Mouse (Mus musculus) lung, postnatal 0 days (tissue): ENCODE results near the gene Ip6k2. TPM values are rescaled to one million over a fixed set of nuclear protein-coding genes. Genes with fewer than 3 reads are reported as not detected.

ENCODE experiments used
- ATAC-seq: fragments of 200-750 bp; cut with Nextera tagmentation; 2 replicates; pipeline ENCODE4 v1.8.0; 2017; ENCODE audit warnings: moderate library complexity
- DNase-seq: peaks from one replicate; pipeline ENCODE4 v3.0.0-alpha.2; 2016; ENCODE audit warnings: low spot score
- H3K27ac ChIP-seq: fragments of 300-500 bp; sonication (generic); 2 replicates; pipeline ENCODE4 v1.5.1; 2014; ENCODE audit warnings: antibody characterized with exemption, mild to moderate bottlenecking, low read length, mixed read lengths
- H3K27me3 ChIP-seq: fragments of 300-500 bp; sonication (generic); replicated peaks from 2 replicates; pipeline ENCODE4 v1.6.1; 2014; ENCODE audit warnings: low read length, mixed read lengths; ENCODE audit not compliant: insufficient read depth
- H3K36me3 ChIP-seq: fragments of 300-500 bp; sonication (generic); 2 replicates; pipeline ENCODE4 v1.6.1; 2014; ENCODE audit warnings: low read length, mixed read lengths; ENCODE audit not compliant: insufficient read depth
- H3K4me1 ChIP-seq: fragments of 300-500 bp; sonication (generic); 2 replicates; pipeline ENCODE4 v1.6.1; 2014; ENCODE audit warnings: antibody characterized with exemption, low read depth, low read length, mixed read lengths; ENCODE audit not compliant: insufficient read depth
- H3K4me2 ChIP-seq: fragments of 300-500 bp; sonication (generic); replicated peaks from 2 replicates; pipeline ENCODE4 v1.6.1; 2014; ENCODE audit warnings: low read depth, mild to moderate bottlenecking, low read length, moderate library complexity, mixed read lengths
- H3K4me3 ChIP-seq: fragments of 300-500 bp; sonication (generic); 2 replicates; pipeline ENCODE4 v1.5.1; 2014; ENCODE audit warnings: low read depth, low read length
- H3K9ac ChIP-seq: fragments of 300-500 bp; sonication (generic); replicated peaks from 2 replicates; pipeline ENCODE4 v1.6.1; 2014; ENCODE audit warnings: low read depth, mild to moderate bottlenecking
- H3K9me3 ChIP-seq: fragments of 300-500 bp; sonication (generic); 2 replicates; pipeline ENCODE4 v1.6.1; 2016; ENCODE audit warnings: low read length, mixed read lengths
- CTCF ChIP-seq: IDR thresholded peaks from 2 replicates; pipeline ENCODE4 v1.5.1; 2016; ENCODE audit warnings: antibody characterized with exemption, mild to moderate bottlenecking
- EP300 ChIP-seq: IDR thresholded peaks from 2 replicates; pipeline ENCODE4 v1.6.1; 2016; ENCODE audit warnings: antibody characterized with exemption, mild to moderate bottlenecking, control low read depth
- WGBS: fragments of 180-500 bp; shearing (Covaris S2); extraction: QIAGEN DNeasy Blood & Tissue Kit; methylation state at CpG from one replicate; pipeline ENCODE4 v1.1.7; 2014; 5-methylcytosine and 5-hydroxymethylcytosine counted together
- polyA plus RNA-seq: library from polyadenylated mRNA; unstranded; fragments of >200 nt; fragmentation: Nextera tagmentation; extraction: Ambion mirVana; gene quantifications from 2 replicates; pipeline ENCODE4 v1.2.1, GENCODE M21; 2015

The Ip6k2 gene
- polyA plus RNA-seq, 1 experiment from 2014 or later: 48.1 TPM

DNA sequence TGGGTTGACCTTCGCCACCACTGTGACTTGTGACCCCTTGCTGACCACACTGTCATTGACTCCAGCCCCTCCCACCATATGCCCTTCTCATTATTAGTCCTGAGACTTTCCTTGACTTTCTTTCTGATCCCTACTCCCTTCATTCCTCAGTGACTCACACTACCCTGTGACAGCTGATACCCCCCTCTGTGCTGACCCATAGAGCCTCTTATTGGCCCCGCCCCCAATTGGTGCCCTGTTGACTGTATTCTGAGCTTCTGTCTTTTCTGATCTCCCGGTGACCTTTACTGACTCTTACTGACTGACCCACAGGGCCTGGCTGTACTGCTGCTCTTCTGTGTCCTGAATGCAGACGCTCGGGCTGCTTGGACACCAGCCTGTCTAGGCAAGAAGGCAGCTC lies 61.8 kb downstream of the Ip6k2 start:
- 72% methylated on average over 5 of the region's 5 CpGs for WGBS
- DNase-seq: no peak

GRCm38 (mm10) chr9:108847374-108847773 lies 63.8 kb downstream of the Ip6k2 start:
- WGBS: 55% methylated on average over 4 of the region's 4 CpGs
- TF ChIP-seq CTCF: no peak
- TF ChIP-seq EP300: no peak
- no peaks in the 10 kb centered on the region for H3K36me3 ChIP-seq
- no peaks in the 10 kb centered on the region for H3K27me3 ChIP-seq
- peak; percentile 80 for DNase-seq
- H3K9me3 ChIP-seq: no peaks in the 10 kb centered on the region
- H3K9ac ChIP-seq: no peak overlapping the region
- no peak overlapping the region for H3K27ac ChIP-seq
- ATAC-seq: peak; percentile 63
- H3K4me3 ChIP-seq: no peak overlapping the region
- H3K4me1 ChIP-seq: no peaks in the 10 kb centered on the region
- H3K4me2 ChIP-seq: no peak overlapping the region

More for the DNA sequence above, 61.8 kb downstream of the Ip6k2 start:
- TF ChIP-seq EP300 (no peak), CTCF (no peak)
- H3K9me3 ChIP-seq: no peaks in the 10 kb centered on the region
- no peak overlapping the region for H3K4me2 ChIP-seq
- no peaks in the 10 kb centered on the region for H3K4me1 ChIP-seq
- H3K9ac ChIP-seq: no peak overlapping the region
- H3K27me3 ChIP-seq: no peaks in the 10 kb centered on the region
- H3K36me3 ChIP-seq: no peaks in the 10 kb centered on the region
- no peak for ATAC-seq
- no peak overlapping the region for H3K27ac ChIP-seq
- no peak overlapping the region for H3K4me3 ChIP-seq

GRCm38 (mm10) chr9:108848419-108848818 lies 64.8 kb downstream of the Ip6k2 start:
- Histone ChIP-seq H3K27me3 (no peaks in the 10 kb centered on the region), H3K4me1 (peaks cover 2% of the 10 kb centered on the region; the same call in 1 of the 2 replicates), H3K4me3 (no peak overlapping the region), H3K4me2 (no peak overlapping the region), H3K9ac (no peak overlapping the region), H3K36me3 (no peaks in the 10 kb centered on the region), H3K9me3 (no peaks in the 10 kb centered on the region), H3K27ac (no peak overlapping the region)
- WGBS: 51% methylated on average over 17 of the region's 17 CpGs
- DNase-seq (no peak), ATAC-seq (no peak)
- TF ChIP-seq EP300: no peak
- TF ChIP-seq CTCF: no peak

- TF ChIP-seq CTCF (no peak), EP300 (no peak)
- peak within 1 kb of the TSS; percentile 78 for H3K4me2 ChIP-seq
- WGBS: 80% methylated on average over 3 of the region's 3 CpGs
- peak; percentile 18 for DNase-seq
- H3K4me1 ChIP-seq: peaks cover 12% of the 10 kb centered on the region; the same call in 1 of the 2 replicates
- no peaks in the 10 kb centered on the region for H3K27me3 ChIP-seq
- peak within 1 kb of the TSS; percentile 81 for H3K27ac ChIP-seq
- H3K4me3 ChIP-seq: peak within 1 kb of the TSS; percentile 54
- H3K9me3 ChIP-seq: no peaks in the 10 kb centered on the region
- no peaks in the 10 kb centered on the region for H3K36me3 ChIP-seq
- H3K9ac ChIP-seq: peak within 1 kb of the TSS; percentile 30
- ATAC-seq: no peak
These were observed 69.4 kb downstream of the Ip6k2 start, which contains the start of gene Slc26a6 for GRCm38 (mm10) chr9:108852976-108853375. Gene Slc26a6, plus strand, starts transcription at chr9:108853283.

DNA sequence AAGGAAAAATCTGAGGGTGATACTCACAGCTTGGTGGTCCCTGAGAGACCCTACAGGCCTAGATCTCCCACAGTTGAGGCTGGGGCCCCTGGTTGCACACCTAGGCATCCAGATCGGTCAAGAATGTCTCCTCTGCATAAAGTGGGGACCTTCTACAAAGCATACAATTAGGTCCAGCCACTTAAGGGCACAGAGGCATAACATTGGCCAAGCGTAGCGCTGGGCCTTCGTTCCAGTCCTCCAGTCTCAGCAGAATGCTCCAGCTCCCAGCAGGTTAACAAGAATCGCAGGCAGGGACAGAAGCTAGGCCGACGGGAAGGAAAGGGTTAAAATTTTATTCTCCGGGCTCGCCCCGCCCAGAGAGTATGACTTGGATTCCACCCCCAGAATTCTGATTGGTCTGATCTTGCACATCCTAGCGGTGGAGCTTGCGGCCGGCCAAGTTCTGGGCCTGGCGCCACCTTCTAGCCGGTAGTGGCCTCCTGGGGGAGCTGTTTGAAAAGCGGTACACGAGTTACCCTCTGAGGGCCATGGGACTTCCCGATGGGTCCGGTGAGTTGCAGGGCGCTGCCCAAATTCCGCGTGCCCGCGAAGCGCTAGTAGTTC lies 70.1 kb downstream of the Ip6k2 start:
- Histone ChIP-seq H3K9ac (peak overlapping the region; percentile 30), H3K27ac (peak overlapping the region; percentile 81), H3K36me3 (no peaks in the 10 kb centered on the region), H3K9me3 (no peaks in the 10 kb centered on the region), H3K4me1 (peaks cover 12% of the 10 kb centered on the region; the same call in 1 of the 2 replicates), H3K4me2 (peak overlapping the region; percentile 78), H3K4me3 (peak overlapping the region; percentile 54), H3K27me3 (no peaks in the 10 kb centered on the region)
- WGBS: 4% methylated on average over 25 of the region's 25 CpGs
- DNase-seq: peak; percentile 99
- ATAC-seq: peak; percentile 96
- peak; percentile 81 for TF ChIP-seq CTCF
- TF ChIP-seq EP300: no peak

DNA sequence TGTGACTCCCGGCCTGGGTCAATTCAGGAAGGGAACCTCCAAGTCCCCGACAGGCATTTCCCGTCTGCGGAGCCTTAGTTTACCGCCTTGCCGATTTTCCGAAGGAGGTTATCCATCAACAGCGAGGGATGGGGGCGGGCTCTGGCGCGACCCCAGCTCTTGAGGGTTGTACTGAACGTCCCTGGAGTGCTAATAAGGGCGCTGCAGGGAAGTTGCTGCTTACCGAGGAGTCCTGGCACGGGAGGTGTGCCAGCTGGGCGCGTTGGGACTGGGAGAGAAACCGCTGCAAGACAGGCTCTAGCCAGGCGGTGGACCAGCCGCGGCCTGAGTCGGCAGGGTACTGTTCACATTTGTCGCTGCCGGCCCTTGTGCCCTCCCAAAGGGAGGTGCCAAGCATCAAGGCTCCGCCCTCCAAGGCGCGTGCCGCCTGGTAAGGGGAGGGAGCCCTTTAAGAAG lies 70.7 kb downstream of the Ip6k2 start:
- H3K27ac ChIP-seq: peak overlapping the region; percentile 81
- peak overlapping the region; percentile 54 for H3K4me3 ChIP-seq
- H3K9me3 ChIP-seq: no peaks in the 10 kb centered on the region
- no peaks in the 10 kb centered on the region for H3K27me3 ChIP-seq
- 1% methylated on average over 28 of the region's 28 CpGs for WGBS
- no peak for TF ChIP-seq EP300
- no peak for TF ChIP-seq CTCF
- peak; percentile 93 for DNase-seq
- peak; percentile 94 for ATAC-seq
- no peaks in the 10 kb centered on the region for H3K36me3 ChIP-seq
- H3K4me2 ChIP-seq: peak overlapping the region; percentile 78
- peak overlapping the region; percentile 30 for H3K9ac ChIP-seq
- H3K4me1 ChIP-seq: peaks cover 12% of the 10 kb centered on the region; the same call in 1 of the 2 replicates
